Mouse (Mus musculus): ENCODE results near the gene Cutc. TPM values are rescaled to one million over a fixed set of nuclear protein-coding genes. Genes with fewer than 3 reads are reported as not detected.

Gene Cutc
- polyA plus RNA-seq, 1 experiment from 2014 or later: 16.3 TPM

DNA sequence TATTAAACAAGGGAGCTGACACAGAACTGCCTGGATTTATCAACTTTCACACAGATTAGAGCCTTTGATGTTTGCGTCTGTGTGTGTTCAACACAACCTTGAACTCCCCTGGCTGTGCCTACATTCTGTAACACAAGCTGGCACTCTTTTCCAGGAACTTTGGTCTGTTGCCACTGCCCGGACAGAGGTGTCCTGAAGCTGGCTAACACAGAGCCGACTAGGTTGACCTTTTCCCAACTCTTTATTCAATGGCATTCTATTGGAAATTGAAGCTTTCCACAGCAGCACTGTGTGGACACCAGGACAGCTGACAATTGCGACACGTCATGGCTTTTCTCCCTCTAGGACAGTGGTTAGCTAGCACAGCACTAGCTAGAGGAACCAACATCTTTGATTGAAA is 44.4 kb downstream of the Cutc start:
- no peak for ATAC-seq (ENCODE audit: insufficient read depth, low FRiP score)
- H3K36me3 ChIP-seq (ENCODE audit: control insufficient read depth, insufficient read depth, low read length): no peaks in the 10 kb centered on the region
- H3K27ac ChIP-seq (ENCODE audit: low read length): no peak overlapping the region
- H3K4me2 ChIP-seq (ENCODE audit: low read depth, low read length): no peak overlapping the region
- H3K27me3 ChIP-seq (ENCODE audit: control insufficient read depth, insufficient read depth, low read length): no peaks in the 10 kb centered on the region
- H3K4me3 ChIP-seq (replicated peaks; ENCODE audit: low read length): no peak overlapping the region
- H3K4me1 ChIP-seq (ENCODE audit: control insufficient read depth, insufficient read depth, low read length): no peaks in the 10 kb centered on the region
- H3K9ac ChIP-seq (ENCODE audit: low read length): no peak overlapping the region
- H3K9me3 ChIP-seq (replicated peaks; ENCODE audit: control insufficient read depth, low read length): no peaks in the 10 kb centered on the region
- WGBS: 61% methylated on average over 5 of the region's 5 CpGs

DNA sequence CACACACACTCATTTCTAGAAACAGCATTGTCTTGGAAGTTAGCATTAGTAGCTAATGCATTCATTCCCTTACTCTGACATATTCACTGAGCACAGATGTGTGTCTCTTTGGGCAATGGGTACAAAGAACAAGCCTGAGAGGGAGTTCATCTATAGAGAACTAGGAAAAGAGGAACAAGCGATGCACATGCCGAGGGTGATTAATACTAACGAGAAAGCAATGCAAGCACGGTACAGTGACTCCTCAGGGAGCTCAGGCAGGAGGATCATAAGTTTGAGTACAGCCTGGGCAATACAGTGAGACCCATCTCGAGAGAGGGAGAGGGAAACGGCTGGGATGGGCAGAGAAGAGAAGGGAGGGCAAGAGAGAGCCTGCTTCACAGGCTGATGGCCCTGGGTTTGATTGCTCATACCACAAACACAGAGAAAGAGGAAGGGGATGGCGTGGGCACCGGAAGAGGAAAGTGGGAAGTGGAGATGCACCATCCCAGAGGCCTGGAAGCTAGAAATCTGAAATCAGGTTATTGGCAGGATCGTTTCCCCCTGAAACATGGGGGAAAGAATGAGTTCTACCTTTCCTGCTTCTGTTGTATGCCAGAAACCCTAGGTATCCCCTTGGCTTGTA is 48.7 kb downstream of the Cutc start:
- Histone ChIP-seq H3K27me3 (ENCODE audit: control insufficient read depth, insufficient read depth, low read length) (no peaks in the 10 kb centered on the region), H3K27ac (ENCODE audit: low read length) (no peak overlapping the region), H3K9me3 (replicated peaks; ENCODE audit: control insufficient read depth, low read length) (no peaks in the 10 kb centered on the region), H3K36me3 (ENCODE audit: control insufficient read depth, insufficient read depth, low read length) (no peaks in the 10 kb centered on the region), H3K4me2 (ENCODE audit: low read depth, low read length) (no peak overlapping the region), H3K4me1 (ENCODE audit: control insufficient read depth, insufficient read depth, low read length) (no peaks in the 10 kb centered on the region), H3K9ac (ENCODE audit: low read length) (no peak overlapping the region), H3K4me3 (replicated peaks; ENCODE audit: low read length) (no peak overlapping the region)
- ATAC-seq (ENCODE audit: insufficient read depth, low FRiP score): no peak
- 80% methylated on average over 9 of the region's 9 CpGs for WGBS

DNA sequence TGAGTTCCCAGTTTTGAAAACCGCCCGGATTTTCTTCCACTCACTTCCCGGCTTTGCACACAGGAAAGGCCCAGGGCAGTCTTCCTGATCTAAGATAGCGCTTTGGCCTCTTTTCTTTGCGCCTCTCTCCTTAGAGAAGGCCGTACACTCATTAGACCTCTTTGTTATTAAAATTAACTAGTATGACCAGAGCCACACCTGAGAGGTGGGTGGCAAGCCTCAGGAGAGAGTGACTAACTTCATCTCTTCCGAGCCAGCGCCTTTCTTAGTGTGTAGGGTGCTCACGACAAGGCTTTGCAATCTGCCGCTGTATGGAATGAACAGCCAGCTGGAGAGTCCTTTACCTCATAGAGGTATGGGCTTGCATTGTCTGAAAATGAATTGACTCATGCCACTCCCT is 51.1 kb downstream of the Cutc start:
- H3K9ac ChIP-seq (ENCODE audit: low read length): no peak overlapping the region
- no peak overlapping the region for H3K4me2 ChIP-seq (ENCODE audit: low read depth, low read length)
- H3K9me3 ChIP-seq (replicated peaks; ENCODE audit: control insufficient read depth, low read length): no peaks in the 10 kb centered on the region
- no peak overlapping the region for H3K27ac ChIP-seq (ENCODE audit: low read length)
- H3K4me1 ChIP-seq (ENCODE audit: control insufficient read depth, insufficient read depth, low read length): no peaks in the 10 kb centered on the region
- ATAC-seq (ENCODE audit: insufficient read depth, low FRiP score): no peak
- H3K36me3 ChIP-seq (ENCODE audit: control insufficient read depth, insufficient read depth, low read length): no peaks in the 10 kb centered on the region
- 81% methylated on average over 10 of the region's 10 CpGs for WGBS
- no peak overlapping the region for H3K4me3 ChIP-seq (replicated peaks; ENCODE audit: low read length)
- H3K27me3 ChIP-seq (ENCODE audit: control insufficient read depth, insufficient read depth, low read length): no peaks in the 10 kb centered on the region

DNA sequence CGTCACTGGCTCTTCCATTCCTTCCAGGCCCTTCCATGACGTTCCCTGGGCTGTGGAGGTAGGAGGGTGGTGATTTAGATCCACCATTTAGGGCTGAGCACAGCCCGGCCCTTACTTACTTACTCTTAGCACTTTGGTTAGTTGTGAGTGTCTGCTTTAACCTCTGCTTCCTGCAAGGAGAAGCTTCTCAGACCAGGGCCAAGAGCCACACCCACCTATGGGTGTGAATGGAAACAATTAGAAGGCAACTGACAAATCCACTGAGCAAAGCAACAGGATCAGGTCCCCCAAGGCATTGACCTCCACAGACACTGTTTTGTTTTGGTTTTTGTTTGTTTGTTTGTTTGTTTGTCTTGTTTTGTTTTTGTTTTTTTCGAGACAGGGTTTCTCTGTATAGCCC is 56.5 kb downstream of the Cutc start:
- ATAC-seq (ENCODE audit: insufficient read depth, low FRiP score): no peak
- no peak overlapping the region for H3K4me2 ChIP-seq (ENCODE audit: low read depth, low read length)
- H3K9me3 ChIP-seq (replicated peaks; ENCODE audit: control insufficient read depth, low read length): no peaks in the 10 kb centered on the region
- H3K4me1 ChIP-seq (ENCODE audit: control insufficient read depth, insufficient read depth, low read length): no peaks in the 10 kb centered on the region
- H3K9ac ChIP-seq (ENCODE audit: low read length): no peak overlapping the region
- no peak overlapping the region for H3K27ac ChIP-seq (ENCODE audit: low read length)
- 45% methylated on average over 4 of the region's 4 CpGs for WGBS
- no peaks in the 10 kb centered on the region for H3K27me3 ChIP-seq (ENCODE audit: control insufficient read depth, insufficient read depth, low read length)
- no peak overlapping the region for H3K4me3 ChIP-seq (replicated peaks; ENCODE audit: low read length)
- H3K36me3 ChIP-seq (ENCODE audit: control insufficient read depth, insufficient read depth, low read length): no peaks in the 10 kb centered on the region

DNA sequence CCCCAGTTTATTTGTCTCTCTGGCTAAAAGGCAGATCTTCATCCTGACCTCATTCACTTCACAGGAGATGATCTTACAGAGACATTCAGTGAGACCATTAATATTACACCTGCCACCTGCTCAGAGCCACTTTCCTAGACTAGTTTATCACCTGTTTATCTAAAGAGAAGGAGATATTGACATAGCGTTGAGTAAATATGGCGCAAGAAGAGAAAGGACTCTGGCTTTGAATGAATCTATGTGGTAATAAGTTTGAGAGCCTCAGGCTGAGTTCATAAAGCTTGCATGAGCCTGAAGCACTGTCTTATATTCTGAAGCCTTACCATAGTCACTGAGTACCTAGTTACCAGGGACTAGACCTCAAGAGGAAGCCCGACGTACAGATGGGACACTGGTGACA is 58.6 kb downstream of the Cutc start:
- Histone ChIP-seq H3K9me3 (replicated peaks; ENCODE audit: control insufficient read depth, low read length) (no peaks in the 10 kb centered on the region), H3K27ac (ENCODE audit: low read length) (no peak overlapping the region), H3K36me3 (ENCODE audit: control insufficient read depth, insufficient read depth, low read length) (no peaks in the 10 kb centered on the region), H3K4me1 (ENCODE audit: control insufficient read depth, insufficient read depth, low read length) (peaks cover 8% of the 10 kb centered on the region), H3K27me3 (ENCODE audit: control insufficient read depth, insufficient read depth, low read length) (no peaks in the 10 kb centered on the region), H3K9ac (ENCODE audit: low read length) (no peak overlapping the region), H3K4me3 (replicated peaks; ENCODE audit: low read length) (no peak overlapping the region), H3K4me2 (ENCODE audit: low read depth, low read length) (no peak overlapping the region)
- ATAC-seq (ENCODE audit: insufficient read depth, low FRiP score): no peak
- 73% methylated on average over 4 of the region's 4 CpGs for WGBS

DNA sequence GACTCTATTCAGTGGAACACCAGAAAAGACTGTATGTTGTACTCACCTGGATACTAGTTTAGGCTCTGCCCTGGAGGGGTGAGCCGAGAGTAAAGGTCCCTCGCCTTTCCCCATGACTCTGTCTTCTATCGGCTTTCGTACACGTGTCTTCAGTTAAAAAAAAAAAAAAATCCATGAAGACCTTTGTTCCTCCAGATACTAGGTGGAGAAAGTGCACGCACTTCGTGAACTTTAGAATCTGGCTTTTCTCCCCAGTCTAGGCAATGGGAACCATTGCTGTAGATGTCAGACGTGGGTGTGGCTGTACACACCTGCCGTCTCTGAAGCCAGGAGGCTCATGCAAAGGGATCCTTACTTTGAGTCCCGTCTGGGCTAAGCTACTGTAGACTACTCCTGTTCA is 60.5 kb downstream of the Cutc start:
- Histone ChIP-seq H3K27me3 (ENCODE audit: control insufficient read depth, insufficient read depth, low read length) (no peaks in the 10 kb centered on the region), H3K4me2 (ENCODE audit: low read depth, low read length) (no peak overlapping the region), H3K4me3 (replicated peaks; ENCODE audit: low read length) (no peak overlapping the region), H3K27ac (ENCODE audit: low read length) (no peak overlapping the region), H3K4me1 (ENCODE audit: control insufficient read depth, insufficient read depth, low read length) (peaks cover 11% of the 10 kb centered on the region), H3K9ac (ENCODE audit: low read length) (no peak overlapping the region), H3K9me3 (replicated peaks; ENCODE audit: control insufficient read depth, low read length) (no peaks in the 10 kb centered on the region), H3K36me3 (ENCODE audit: control insufficient read depth, insufficient read depth, low read length) (no peaks in the 10 kb centered on the region)
- ATAC-seq (ENCODE audit: insufficient read depth, low FRiP score): peak; percentile 79
- WGBS: 65% methylated on average over 10 of the region's 10 CpGs

DNA sequence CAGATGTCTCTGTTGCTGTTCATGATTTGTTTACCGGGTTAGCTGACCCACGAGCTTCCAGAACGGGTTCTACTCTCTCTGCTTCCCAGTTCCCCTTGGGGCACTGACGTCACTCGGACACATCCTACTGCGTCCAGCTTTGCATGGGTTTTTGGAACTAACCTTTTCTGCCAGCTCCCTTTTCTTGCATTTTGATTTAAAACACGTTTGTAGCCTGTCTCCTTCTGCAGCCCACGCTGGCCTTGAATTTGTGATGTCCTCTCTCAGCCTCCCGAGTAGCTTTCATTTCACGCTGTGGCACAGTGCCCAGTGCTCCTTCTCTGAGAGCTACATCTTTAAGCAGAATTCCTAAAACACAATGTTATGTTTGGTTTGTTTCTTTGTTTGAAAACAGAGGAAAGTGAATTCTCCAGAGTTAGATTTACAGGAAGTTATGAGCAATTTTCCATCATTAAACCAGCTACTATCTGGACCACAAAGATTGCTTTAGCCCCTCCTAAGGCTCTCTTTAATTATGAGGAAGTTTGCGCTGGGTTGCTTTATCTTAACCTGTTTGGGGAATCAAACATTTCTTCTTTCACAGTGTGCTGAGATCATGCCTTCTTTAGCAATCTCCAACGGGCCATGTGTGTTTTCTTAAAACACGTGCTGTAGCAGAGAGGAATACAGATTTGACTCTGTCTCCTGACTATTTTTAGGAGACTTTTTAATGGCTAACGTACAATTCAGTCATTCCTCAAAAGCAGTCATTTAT is 63.0 kb downstream of the Cutc start:
- ATAC-seq (ENCODE audit: insufficient read depth, low FRiP score): no peak
- Histone ChIP-seq H3K4me3 (replicated peaks; ENCODE audit: low read length) (0 out of 2 replicates have a peak overlapping the region, but pooled peaks have one; percentile 14), H3K9ac (ENCODE audit: low read length) (no peak overlapping the region), H3K4me2 (ENCODE audit: low read depth, low read length) (peak overlapping the region; percentile 35), H3K27me3 (ENCODE audit: control insufficient read depth, insufficient read depth, low read length) (no peaks in the 10 kb centered on the region), H3K4me1 (ENCODE audit: control insufficient read depth, insufficient read depth, low read length) (peaks cover 11% of the 10 kb centered on the region), H3K27ac (ENCODE audit: low read length) (peak overlapping the region; percentile 28; the same call in 1 of the 2 replicates), H3K9me3 (replicated peaks; ENCODE audit: control insufficient read depth, low read length) (no peaks in the 10 kb centered on the region), H3K36me3 (ENCODE audit: control insufficient read depth, insufficient read depth, low read length) (no peaks in the 10 kb centered on the region)
- WGBS: 48% methylated on average over 14 of the region's 14 CpGs

Other genes starting within 250 kb of the Cutc start
- gene Got1, start 228.4 kb upstream of the Cutc start, polyA plus RNA-seq (2015; fragmentation: Nextera tagmentation; extraction: Ambion mirVana): 34.6 and 42.3 TPM in 2 replicates
- gene Nkx2-3, start 140.7 kb upstream of the Cutc start, polyA plus RNA-seq (2015; fragmentation: Nextera tagmentation; extraction: Ambion mirVana): 7.2 and 11.1 TPM in 2 replicates
- gene Slc25a28, start 78.1 kb upstream of the Cutc start, polyA plus RNA-seq (2015; fragmentation: Nextera tagmentation; extraction: Ambion mirVana): 11.2 and 13.1 TPM in 2 replicates
- 14.6 and 15.3 TPM in 2 replicates for gene Entpd7, start 63.3 kb upstream of the Cutc start, polyA plus RNA-seq (2015; fragmentation: Nextera tagmentation; extraction: Ambion mirVana)
- 10.0 and 10.8 TPM in 2 replicates for gene Cox15, start within 50 bp of the Cutc start, polyA plus RNA-seq (2015; fragmentation: Nextera tagmentation; extraction: Ambion mirVana)
- gene Abcc2, start 29.2 kb downstream of the Cutc start, polyA plus RNA-seq (2015; fragmentation: Nextera tagmentation; extraction: Ambion mirVana): 1.7 and 2.2 TPM in 2 replicates
- gene Dnmbp, start 187.2 kb downstream of the Cutc start, polyA plus RNA-seq (2015; fragmentation: Nextera tagmentation; extraction: Ambion mirVana): 25.8 and 27.5 TPM in 2 replicates
- 56.6 and 69.2 TPM in 2 replicates for gene Cpn1, start 233.6 kb downstream of the Cutc start, polyA plus RNA-seq (2015; fragmentation: Nextera tagmentation; extraction: Ambion mirVana)